Mouse (Mus musculus) midbrain, embryonic 12.5 days (tissue): Measurements from ENCODE around the gene Acvrl1. TPM values are rescaled to one million over a fixed set of nuclear protein-coding genes. Genes with fewer than 3 reads are reported as not detected.

Experiments used
- ATAC-seq: fragments of 200-750 bp; cut with Nextera tagmentation; 2 replicates; pipeline ENCODE4 v1.8.0; 2017; ENCODE audit warnings: low read depth, moderate TSS enrichment, moderate library complexity; ENCODE audit not compliant: low FRiP score
- H3K27ac ChIP-seq: fragments of 300-500 bp; sonication (generic); replicated peaks from 2 replicates; pipeline ENCODE4 v1.5.1; 2016; ENCODE audit warnings: mild to moderate bottlenecking
- H3K27me3 ChIP-seq: fragments of 300-500 bp; sonication (generic); 2 replicates; pipeline ENCODE4 v1.6.1; 2016; ENCODE audit warnings: mild to moderate bottlenecking
- H3K36me3 ChIP-seq: fragments of 300-500 bp; sonication (generic); 2 replicates; pipeline ENCODE4 v1.6.1; 2016
- H3K4me1 ChIP-seq: fragments of 300-500 bp; sonication (generic); 2 replicates; pipeline ENCODE4 v1.6.1; 2016
- H3K4me2 ChIP-seq: fragments of 300-500 bp; sonication (generic); replicated peaks from 2 replicates; pipeline ENCODE4 v1.6.1; 2016; ENCODE audit warnings: mild to moderate bottlenecking, moderate library complexity
- H3K4me3 ChIP-seq: fragments of 300-500 bp; sonication (generic); 2 replicates; pipeline ENCODE4 v1.5.1; 2016; ENCODE audit warnings: mild to moderate bottlenecking
- H3K9ac ChIP-seq: fragments of 300-500 bp; sonication (generic); replicated peaks from 2 replicates; pipeline ENCODE4 v1.6.1; 2016; ENCODE audit warnings: mild to moderate bottlenecking, moderate library complexity
- H3K9me3 ChIP-seq: fragments of 300-500 bp; sonication (generic); 2 replicates; pipeline ENCODE4 v1.6.1; 2016; ENCODE audit warnings: mild to moderate bottlenecking
- WGBS: fragments of 180-500 bp; shearing (Covaris S2); methylation state at CpG from one replicate; pipeline ENCODE4 v1.1.7; 2016; 5-methylcytosine and 5-hydroxymethylcytosine counted together
- polyA plus RNA-seq: library from polyadenylated mRNA; unstranded; fragments of >200 nt; fragmentation: Nextera tagmentation; extraction: Ambion mirVana; gene quantifications from 2 replicates; pipeline ENCODE4 v1.2.1, GENCODE M21; 2016

Gene Acvrl1
- 8.0 and 10.7 TPM in 2 replicates for polyA plus RNA-seq

GRCm38 (mm10) chr15:101128181-101129089 lies at the start of gene Acvrl1:
Gene Acvrl1 (plus strand): TSS chr15:101128522.
- H3K27me3 ChIP-seq: peaks cover 67% of the 10 kb centered on the region
- no peak within 1 kb of the TSS for H3K27ac ChIP-seq
- peaks cover 23% of the 10 kb centered on the region for H3K4me1 ChIP-seq
- peak within 1 kb of the TSS; percentile 27 for H3K4me3 ChIP-seq
- H3K36me3 ChIP-seq: no peaks in the 10 kb centered on the region
- peak within 1 kb of the TSS; percentile 40 for H3K4me2 ChIP-seq
- no peak for ATAC-seq
- 0 out of 2 replicates have a peak within 1 kb of the TSS, but pooled peaks have one; percentile 7 for H3K9ac ChIP-seq
- 5% methylated on average over 46 of the region's 46 CpGs for WGBS
- no peaks in the 10 kb centered on the region for H3K9me3 ChIP-seq

- H3K4me1 ChIP-seq: peaks cover 41% of the 10 kb centered on the region
Observed at GRCm38 (mm10) chr15:101078731-101079156, 49.6 kb upstream of the Acvrl1 start.

GRCm38 (mm10) chr15:101080031-101080520 lies 48.2 kb upstream of the Acvrl1 start:
- Histone ChIP-seq H3K9ac (no peak overlapping the region), H3K4me3 (no peak overlapping the region), H3K27ac (no peak overlapping the region), H3K9me3 (no peaks in the 10 kb centered on the region), H3K4me1 (peaks cover 36% of the 10 kb centered on the region), H3K4me2 (no peak overlapping the region), H3K27me3 (peaks cover 30% of the 10 kb centered on the region), H3K36me3 (no peaks in the 10 kb centered on the region)
- no peak for ATAC-seq
- WGBS: 78% methylated on average over 9 of the region's 9 CpGs

More at GRCm38 (mm10) chr15:101078731-101079156, 49.6 kb upstream of the Acvrl1 start:
- Histone ChIP-seq H3K36me3 (no peaks in the 10 kb centered on the region), H3K4me3 (peak overlapping the region; percentile 97), H3K4me2 (peak overlapping the region; percentile 86), H3K9ac (peak overlapping the region; percentile 95), H3K9me3 (no peaks in the 10 kb centered on the region), H3K27ac (peak overlapping the region; percentile 95), H3K27me3 (peaks cover 30% of the 10 kb centered on the region)
- ATAC-seq: peak; percentile 56
- WGBS: 1% methylated on average over 23 of the region's 30 CpGs

- Histone ChIP-seq H3K9ac (peak overlapping the region; percentile 28; the same call in 1 of the 2 replicates), H3K36me3 (no peaks in the 10 kb centered on the region), H3K4me2 (no peak overlapping the region), H3K27me3 (peaks cover 30% of the 10 kb centered on the region), H3K27ac (no peak overlapping the region), H3K9me3 (no peaks in the 10 kb centered on the region), H3K4me1 (peaks cover 27% of the 10 kb centered on the region), H3K4me3 (no peak overlapping the region)
- ATAC-seq: no peak
- WGBS: 78% methylated on average over 7 of the region's 7 CpGs
Observed at GRCm38 (mm10) chr15:101081035-101081548, 47.2 kb upstream of the Acvrl1 start.

GRCm38 (mm10) chr15:101082236-101082635 lies 46.1 kb upstream of the Acvrl1 start:
- WGBS: 61% methylated on average over 4 of the region's 4 CpGs
- Histone ChIP-seq H3K9ac (no peak overlapping the region), H3K27me3 (peaks cover 30% of the 10 kb centered on the region), H3K27ac (no peak overlapping the region), H3K36me3 (no peaks in the 10 kb centered on the region), H3K4me1 (peaks cover 16% of the 10 kb centered on the region), H3K9me3 (no peaks in the 10 kb centered on the region), H3K4me2 (no peak overlapping the region), H3K4me3 (no peak overlapping the region)
- ATAC-seq: no peak

GRCm38 (mm10) chr15:101084499-101084898 lies 43.8 kb upstream of the Acvrl1 start:
- no peak overlapping the region for H3K9ac ChIP-seq
- no peak overlapping the region for H3K4me2 ChIP-seq
- ATAC-seq: no peak
- H3K36me3 ChIP-seq: no peaks in the 10 kb centered on the region
- 80% methylated on average over 10 of the region's 10 CpGs for WGBS
- no peaks in the 10 kb centered on the region for H3K9me3 ChIP-seq
- no peak overlapping the region for H3K27ac ChIP-seq
- H3K4me1 ChIP-seq: peaks cover 7% of the 10 kb centered on the region
- no peak overlapping the region for H3K4me3 ChIP-seq
- H3K27me3 ChIP-seq: peaks cover 21% of the 10 kb centered on the region

- Histone ChIP-seq H3K9me3 (no peaks in the 10 kb centered on the region), H3K4me1 (peaks cover 7% of the 10 kb centered on the region; the same call in 1 of the 2 replicates), H3K27ac (no peak overlapping the region), H3K4me2 (no peak overlapping the region), H3K9ac (no peak overlapping the region), H3K36me3 (no peaks in the 10 kb centered on the region), H3K27me3 (peaks cover 7% of the 10 kb centered on the region; the same call in 1 of the 2 replicates), H3K4me3 (no peak overlapping the region)
- no peak for ATAC-seq
- WGBS: 68% methylated on average over 9 of the region's 9 CpGs
Observed at GRCm38 (mm10) chr15:101086451-101086850, 41.9 kb upstream of the Acvrl1 start.

- Histone ChIP-seq H3K4me2 (no peak overlapping the region), H3K9me3 (no peaks in the 10 kb centered on the region), H3K27ac (no peak overlapping the region), H3K9ac (no peak overlapping the region), H3K4me3 (no peak overlapping the region), H3K4me1 (peaks cover 10% of the 10 kb centered on the region), H3K27me3 (peaks cover 3% of the 10 kb centered on the region; the same call in 1 of the 2 replicates), H3K36me3 (no peaks in the 10 kb centered on the region)
- WGBS: 77% methylated on average over 3 of the region's 3 CpGs
- ATAC-seq: no peak
Observed at GRCm38 (mm10) chr15:101086956-101087355, 41.4 kb upstream of the Acvrl1 start.

GRCm38 (mm10) chr15:101088291-101088690 lies 40.0 kb upstream of the Acvrl1 start:
- peaks cover 23% of the 10 kb centered on the region for H3K4me1 ChIP-seq
- no peak overlapping the region for H3K27ac ChIP-seq
- H3K27me3 ChIP-seq: no peaks in the 10 kb centered on the region; the same call in 1 of the 2 replicates
- H3K36me3 ChIP-seq: no peaks in the 10 kb centered on the region
- H3K4me2 ChIP-seq: no peak overlapping the region
- H3K9me3 ChIP-seq: no peaks in the 10 kb centered on the region
- 47% methylated on average over 4 of the region's 4 CpGs for WGBS
- no peak overlapping the region for H3K4me3 ChIP-seq
- no peak for ATAC-seq
- no peak overlapping the region for H3K9ac ChIP-seq

GRCm38 (mm10) chr15:101091551-101091950 lies 36.8 kb upstream of the Acvrl1 start:
- no peak overlapping the region for H3K4me3 ChIP-seq
- no peaks in the 10 kb centered on the region for H3K9me3 ChIP-seq
- no peaks in the 10 kb centered on the region for H3K36me3 ChIP-seq
- no peak overlapping the region for H3K4me2 ChIP-seq
- peaks cover 41% of the 10 kb centered on the region for H3K4me1 ChIP-seq
- 92% methylated on average over 8 of the region's 8 CpGs for WGBS
- H3K9ac ChIP-seq: no peak overlapping the region
- H3K27ac ChIP-seq: no peak overlapping the region
- H3K27me3 ChIP-seq: no peaks in the 10 kb centered on the region; the same call in 1 of the 2 replicates
- ATAC-seq: no peak

- H3K4me3 ChIP-seq: peak overlapping the region; percentile 10; the same call in 1 of the 2 replicates
- H3K27me3 ChIP-seq: no peaks in the 10 kb centered on the region; the same call in 1 of the 2 replicates
- ATAC-seq: peak; percentile 28
- peak overlapping the region; percentile 41 for H3K4me2 ChIP-seq
- H3K36me3 ChIP-seq: no peaks in the 10 kb centered on the region
- no peaks in the 10 kb centered on the region for H3K9me3 ChIP-seq
- no peak overlapping the region for H3K9ac ChIP-seq
- H3K27ac ChIP-seq: peak overlapping the region; percentile 89
- peaks cover 42% of the 10 kb centered on the region for H3K4me1 ChIP-seq
- 10% methylated on average over 14 of the region's 14 CpGs for WGBS
Observed at GRCm38 (mm10) chr15:101092121-101092828, 36.0 kb upstream of the Acvrl1 start.
